Mouse (Mus musculus) 3134 (cell line): ENCODE results near the gene Mpp3.
"Not testable (repeated sequence)": the region's sequence is repeated elsewhere in the genome, so short reads cannot be mapped to it uniquely, and the experiment has no call there.

Source experiments
- DNase-seq: peaks from one replicate; pipeline ENCODE4 v3.0.0-alpha.2; 2011; ENCODE audit warnings: low spot score; ENCODE audit not compliant: insufficient read length; ENCODE audit errors: extremely low read depth

Gene Mpp3

GRCm38 (mm10) chr11:102013201-102013600 lies 15.1 kb downstream of the Mpp3 start:
- DNase-seq, result no peak

- DNase-seq, result no peak
These were observed 16.8 kb downstream of the Mpp3 start for GRCm38 (mm10) chr11:102011510-102011909.

- DNase-seq, result no peak
These were observed 18.1 kb downstream of the Mpp3 start for GRCm38 (mm10) chr11:102010140-102010539.

GRCm38 (mm10) chr11:102008954-102009637 lies 19.2 kb downstream of the Mpp3 start:
- DNase-seq, result no peak

DNA sequence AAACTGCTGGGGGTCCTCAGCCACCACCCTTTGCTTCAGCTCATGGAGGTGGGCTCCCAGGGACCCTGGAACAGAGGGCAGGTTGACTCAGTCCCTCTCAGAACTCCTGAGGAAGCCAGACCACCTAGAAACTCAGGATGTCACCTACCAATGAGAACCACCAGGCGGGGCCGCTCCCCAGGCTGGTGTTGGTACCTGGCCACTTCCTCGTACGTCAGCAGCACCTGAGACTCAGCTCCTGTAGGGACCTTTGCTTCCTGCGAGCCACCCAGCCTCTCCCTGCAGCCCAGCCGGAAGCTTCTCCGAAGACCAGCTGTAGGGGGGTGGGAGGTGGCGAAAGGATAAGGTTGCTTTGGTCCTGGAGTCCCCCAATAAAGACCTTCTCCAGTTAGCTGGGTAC lies 19.9 kb downstream of the Mpp3 start:
- DNase-seq, result no peak

DNA sequence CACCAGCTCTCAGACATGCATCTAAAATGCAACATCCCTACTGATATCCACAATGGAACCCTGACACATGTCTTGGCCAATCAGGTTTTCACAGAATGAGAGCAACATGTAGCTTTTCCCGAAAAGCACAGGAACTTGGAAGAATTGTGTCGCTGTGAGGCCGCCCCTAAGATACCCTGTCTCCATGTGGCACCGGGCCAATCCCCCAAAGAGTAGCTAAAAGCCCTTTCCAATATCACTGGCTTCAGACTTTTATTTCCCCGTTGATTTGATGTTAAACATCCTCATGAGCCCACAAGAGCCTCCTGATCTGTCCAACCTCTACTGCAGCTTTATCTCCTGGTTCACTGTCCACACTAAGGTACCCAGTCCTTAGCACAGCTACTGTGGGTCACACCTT lies 21.6 kb downstream of the Mpp3 start:
- DNase-seq, result no peak

- DNase-seq, result no peak
These were observed 22.0 kb downstream of the Mpp3 start for GRCm38 (mm10) chr11:102006271-102006670.

- no peak for DNase-seq
These were observed 24.0 kb downstream of the Mpp3 start for GRCm38 (mm10) chr11:102004251-102004650.

- no peak for DNase-seq
These were observed 28.8 kb downstream of the Mpp3 start for GRCm38 (mm10) chr11:101999466-101999865.

- peak; percentile 49 for DNase-seq
These were observed 30.0 kb downstream of the Mpp3 start for GRCm38 (mm10) chr11:101998258-101998657.

- DNase-seq, result no peak
These were observed 32.3 kb downstream of the Mpp3 start for GRCm38 (mm10) chr11:101995938-101996337.

DNA sequence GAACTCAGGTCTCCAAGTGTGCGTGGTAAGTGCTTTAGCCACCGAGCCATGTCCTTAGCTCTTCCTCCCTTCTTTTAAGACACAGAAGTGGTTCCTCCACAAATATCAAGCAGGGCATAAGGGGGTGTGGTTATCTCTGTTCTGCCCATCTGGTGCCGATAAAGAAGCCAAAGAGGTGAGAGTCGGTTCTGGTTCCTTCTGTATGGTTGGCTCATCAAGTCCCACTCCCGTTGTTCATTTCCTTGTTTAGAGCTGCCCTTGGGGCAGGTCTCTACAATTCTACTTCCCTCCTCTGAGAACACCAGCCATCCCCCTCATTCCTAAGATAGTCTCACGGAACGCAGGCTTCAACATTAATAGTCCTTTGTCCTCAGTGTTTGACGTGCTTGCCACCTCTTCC lies 34.2 kb downstream of the Mpp3 start:
- DNase-seq, result no peak

DNA sequence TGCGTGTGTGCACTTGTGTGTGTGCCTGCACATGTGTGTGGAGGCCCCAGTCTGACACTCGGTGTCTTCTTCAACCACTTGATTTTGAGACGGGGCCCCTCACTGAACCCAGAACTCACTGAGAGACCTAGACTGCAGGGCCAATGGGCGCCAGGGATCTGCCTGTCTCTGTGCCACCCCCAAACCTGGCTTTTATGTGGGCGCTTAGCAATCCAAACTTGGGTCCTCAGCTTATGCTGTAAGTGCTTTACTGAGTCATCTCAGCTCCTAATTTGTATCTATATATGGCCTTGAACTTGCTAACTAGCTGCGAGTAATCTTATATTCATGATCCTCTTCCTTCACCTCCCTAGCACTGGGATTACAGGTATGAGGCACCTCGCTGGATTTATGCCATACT lies 35.9 kb downstream of the Mpp3 start:
- DNase-seq, result no peak

DNA sequence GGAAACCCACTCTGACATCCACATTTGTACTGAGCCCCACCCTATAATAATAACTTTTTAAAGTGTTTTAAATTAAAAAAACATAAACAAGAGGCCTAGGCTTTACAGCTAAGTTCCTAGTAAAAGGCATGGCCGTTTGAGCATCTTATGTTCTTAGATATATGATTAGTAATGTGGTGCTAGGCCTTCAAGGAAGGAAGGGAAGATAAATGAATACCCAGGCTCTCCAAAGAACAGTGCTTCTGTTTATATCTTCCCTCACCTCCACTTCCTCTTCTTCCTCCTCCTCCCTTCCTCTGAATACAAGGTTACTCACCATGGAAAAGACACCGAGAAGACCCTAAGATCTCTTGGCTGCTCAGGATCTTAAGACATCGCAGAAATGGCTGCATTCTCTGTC lies 36.4 kb downstream of the Mpp3 start:
- no peak for DNase-seq

DNA sequence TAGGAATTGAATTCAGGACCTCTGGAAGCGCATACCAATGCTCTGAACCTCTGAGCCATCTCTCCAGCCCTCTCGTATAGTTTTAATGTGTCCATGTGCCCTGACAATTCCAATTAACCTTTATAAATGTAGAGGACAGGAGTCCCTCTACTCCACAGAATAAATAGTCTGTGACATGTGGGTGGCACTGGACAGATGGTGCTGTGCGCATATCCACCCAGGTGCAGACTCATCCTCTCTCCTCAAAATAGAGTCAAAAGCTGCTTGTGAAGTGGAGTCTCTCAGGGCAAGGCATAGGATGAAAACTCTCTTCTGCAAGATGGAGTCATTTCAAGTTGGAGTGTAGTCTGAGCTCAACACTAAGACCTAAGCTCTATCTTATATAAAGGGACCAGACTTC lies 38.0 kb downstream of the Mpp3 start:
- DNase-seq, result no peak

DNA sequence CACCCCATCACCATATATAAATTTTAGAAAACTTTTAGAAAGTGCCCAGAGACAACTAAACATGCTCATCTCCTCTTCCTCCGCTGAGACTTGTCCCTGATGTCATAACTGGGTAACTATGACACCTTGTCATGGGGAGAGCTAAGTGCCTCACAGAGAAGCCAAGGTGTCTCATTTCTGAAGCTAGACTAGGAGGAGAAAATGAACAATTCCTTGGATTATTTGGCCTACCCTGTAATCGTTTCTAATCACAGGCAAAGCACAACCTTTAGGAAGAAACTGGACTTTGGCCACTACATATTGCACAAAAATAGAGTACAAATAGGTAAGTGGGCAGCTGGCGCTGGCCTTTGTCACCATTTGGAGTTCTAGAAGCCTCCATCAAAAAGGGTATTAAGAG lies 41.3 kb downstream of the Mpp3 start, which contains the start of gene Dusp3:
Dusp3 (minus strand) TSS at position 101 of the 400 bp plus-strand sequence.
- no peak for DNase-seq

GRCm38 (mm10) chr11:101985990-101986389 lies 42.3 kb downstream of the Mpp3 start:
- DNase-seq, result peak; percentile 64

DNA sequence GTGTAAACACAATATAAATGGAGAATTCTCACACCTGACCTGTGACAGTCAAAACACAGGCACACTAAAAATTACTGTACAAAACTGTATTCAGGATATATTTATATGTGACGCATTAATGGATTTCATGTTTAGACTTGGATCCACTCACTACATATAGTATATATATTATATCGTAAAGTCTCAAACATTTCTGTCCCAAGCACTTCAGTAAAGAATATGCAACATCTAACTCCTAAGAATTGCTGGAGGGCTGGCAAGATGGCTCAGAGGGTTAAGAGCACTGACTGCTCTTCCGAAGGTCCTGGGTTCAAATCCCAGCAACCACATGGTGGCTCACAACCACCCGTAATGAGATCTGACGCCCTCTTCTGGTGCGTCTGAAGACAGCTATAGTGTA lies 42.8 kb downstream of the Mpp3 start:
- not testable (repeated sequence) for DNase-seq

DNA sequence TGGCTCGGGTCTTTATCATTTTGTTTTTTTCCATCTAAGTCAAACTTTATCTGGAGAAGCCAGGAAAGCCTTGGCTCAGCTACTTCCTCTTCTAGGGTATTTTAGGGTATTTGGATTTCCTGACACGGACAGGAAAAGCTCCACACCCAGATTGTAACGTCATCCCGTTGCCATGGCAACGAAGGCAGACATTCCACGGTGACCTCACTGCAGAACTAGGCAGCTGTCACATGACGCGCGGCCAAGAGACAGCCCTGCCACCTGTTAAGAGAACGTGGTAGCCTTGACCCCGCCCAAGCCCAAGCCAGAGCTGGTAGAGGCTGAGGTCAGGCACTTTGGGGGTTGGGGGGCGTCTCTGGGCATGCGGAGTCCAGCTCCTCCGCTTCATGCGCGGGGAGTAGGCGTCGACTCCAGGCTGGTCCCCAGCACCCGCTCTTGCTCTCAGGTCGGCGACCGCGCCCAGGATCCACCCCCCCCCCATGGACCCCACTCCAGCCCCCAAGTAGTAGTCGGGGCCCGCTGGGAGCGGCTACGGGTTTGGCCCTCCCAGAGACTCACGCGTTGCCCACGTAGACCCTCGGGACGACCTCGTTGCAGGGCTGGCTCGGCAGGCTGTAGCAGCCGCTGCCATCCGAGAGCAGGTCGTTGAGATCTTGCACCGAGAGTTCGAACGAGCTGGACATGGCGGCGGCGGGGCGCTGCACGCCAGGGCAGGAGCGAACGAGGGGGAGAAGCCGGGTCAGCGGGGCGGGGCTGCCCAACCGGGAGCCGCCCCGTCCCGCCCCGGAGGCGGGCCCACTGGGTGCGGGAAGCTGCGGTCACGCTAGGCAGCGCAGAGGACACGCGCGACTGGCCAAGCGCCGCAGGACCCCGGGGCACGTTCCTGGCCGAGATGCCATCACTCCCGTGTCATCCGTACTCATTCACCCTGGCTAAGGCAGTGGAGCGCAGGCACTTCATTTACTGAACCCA lies 43.9 kb downstream of the Mpp3 start, which contains the start of gene Cfap97d1:
Cfap97d1 (plus strand) TSS at position 226 of the 972 bp plus-strand sequence.
- peak; percentile 91 for DNase-seq

DNA sequence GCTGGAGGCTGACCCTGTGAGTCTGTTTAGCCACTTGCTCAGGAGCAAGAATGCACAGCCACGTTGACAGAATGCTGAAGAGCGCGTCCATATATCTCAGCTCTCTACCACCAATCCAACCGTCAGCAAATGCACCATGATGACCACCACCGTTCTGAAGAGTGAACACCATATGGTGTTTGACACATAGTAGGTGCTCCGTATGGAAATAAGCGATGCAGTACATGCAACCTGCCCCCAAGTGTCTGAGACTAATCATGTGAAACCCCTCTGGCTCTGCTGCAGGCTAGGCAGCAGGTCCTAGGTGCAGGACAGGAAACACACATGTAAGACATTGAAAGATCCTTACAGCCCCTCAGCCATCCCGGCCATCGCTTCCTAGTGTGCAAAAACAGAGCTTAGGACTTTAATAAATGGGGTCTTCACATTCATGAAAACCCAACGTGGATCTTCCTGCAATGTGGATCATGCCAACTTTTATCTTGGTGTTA lies 44.8 kb downstream of the Mpp3 start:
- no peak for DNase-seq

DNA sequence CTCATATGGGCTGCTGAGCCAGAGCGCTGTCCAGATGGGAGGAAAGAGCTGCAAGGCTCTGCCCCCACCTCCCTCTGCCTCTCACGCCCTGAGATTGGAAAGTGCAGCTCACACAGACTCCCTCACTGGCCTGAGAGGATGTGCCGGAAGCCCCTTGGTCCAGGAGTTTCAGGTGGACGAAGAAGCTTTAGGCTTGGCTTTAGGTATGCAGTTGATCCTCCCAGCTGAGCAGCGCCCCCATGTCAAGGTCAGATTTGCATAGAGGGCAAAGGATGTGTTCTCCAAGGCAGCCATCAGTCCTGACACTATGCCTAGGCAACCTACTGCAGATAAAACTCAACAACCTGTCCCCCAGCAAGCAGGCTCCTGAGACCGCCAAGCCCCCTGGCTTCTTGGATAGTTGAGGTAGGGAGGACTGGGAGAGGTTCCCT lies 45.3 kb downstream of the Mpp3 start:
- DNase-seq, result no peak
